Mouse (Mus musculus) bone marrow, adult 2 months (tissue): Measurements from ENCODE around the gene Plcb4. TPM values are rescaled to one million over a fixed set of nuclear protein-coding genes. Genes with fewer than 3 reads are reported as not detected.

Experiments used
- H3K27ac ChIP-seq: fragments of 200-500 bp; 2 replicates; pipeline ENCODE4 v1.5.1; 2012; ENCODE audit warnings: low read depth, mild to moderate bottlenecking, control low read depth, inconsistent platforms, low read length; ENCODE audit not compliant: control insufficient read depth, poor library complexity, insufficient read depth
- H3K4me1 ChIP-seq: fragments of 200-500 bp; 2 replicates; pipeline ENCODE4 v1.6.1; 2011; ENCODE audit warnings: low read length; ENCODE audit not compliant: control insufficient read depth, insufficient read depth
- H3K4me3 ChIP-seq: fragments of 200-500 bp; replicated peaks from 2 replicates; pipeline ENCODE3; 2011; ENCODE audit warnings: mild to moderate bottlenecking, low read depth, low read length, control low read depth; ENCODE audit not compliant: control insufficient read depth
- CTCF ChIP-seq: fragments of 200-500 bp; IDR thresholded peaks from 2 replicates; pipeline ENCODE4 v1.5.1; 2011; ENCODE audit warnings: low read length, control low read depth; ENCODE audit not compliant: control insufficient read depth, insufficient read depth
- POLR2A ChIP-seq: fragments of 200-500 bp; IDR thresholded peaks from 2 replicates; pipeline ENCODE4 v1.6.1; 2011; ENCODE audit warnings: low read depth, mild to moderate bottlenecking, control low read depth, low read length, borderline replicate concordance; ENCODE audit not compliant: control insufficient read depth
- WGBS: fragments of 180-500 bp; shearing (Covaris S2); methylation state at CpG from one replicate; pipeline ENCODE4 v1.1.7; 2018; 5-methylcytosine and 5-hydroxymethylcytosine counted together
- polyA plus RNA-seq: library from polyadenylated mRNA; stranded (reverse); fragments of >200 nt; gene quantifications from 2 replicates; pipeline ENCODE4 v1.2.4, GENCODE M21; 2011; ENCODE audit warnings: low replicate concordance; ENCODE audit not compliant: missing spikeins, insufficient read depth, insufficient read length

The Plcb4 gene
- polyA plus RNA-seq, 1 experiment = 12.1 TPM

DNA sequence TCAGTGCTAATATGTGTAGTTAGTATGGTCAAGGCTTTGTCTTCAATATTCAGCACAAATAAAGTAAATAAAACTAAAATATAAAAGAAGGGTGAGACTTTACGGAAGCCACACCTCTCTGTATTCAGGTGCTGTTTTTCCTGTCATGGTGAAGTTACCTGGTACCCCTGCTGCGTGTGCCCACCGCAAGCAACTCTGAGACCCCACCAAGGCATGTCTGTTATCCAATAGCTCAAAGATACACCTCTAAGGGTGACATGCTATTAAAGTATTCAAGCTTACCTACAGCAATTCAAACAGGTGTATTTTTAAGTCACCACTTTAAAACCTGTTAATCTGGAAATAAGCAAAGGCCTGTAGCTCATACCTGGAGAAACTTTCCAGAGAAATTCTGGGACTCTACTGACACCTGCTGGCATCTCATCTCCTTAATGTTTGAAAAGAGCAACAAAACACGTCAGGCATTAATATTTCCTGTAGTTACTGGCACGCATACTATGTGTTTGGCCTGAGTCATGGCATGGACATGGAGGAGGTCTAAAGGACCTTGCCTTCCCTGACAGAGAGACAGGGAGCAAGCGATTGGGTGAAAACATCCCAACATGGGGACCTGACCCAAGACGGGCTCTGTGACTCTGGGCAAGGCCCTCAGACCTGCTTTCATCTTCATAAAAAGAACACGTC is 268.0 kb downstream of the Plcb4 start:
- no peak for TF ChIP-seq POLR2A
- Histone ChIP-seq H3K4me1 (no peaks in the 10 kb centered on the region; the same call in 1 of the 2 replicates), H3K4me3 (no peak overlapping the region), H3K27ac (no peak overlapping the region)
- 69% methylated on average over 8 of the region's 8 CpGs for WGBS

- no peak overlapping the region for H3K4me3 ChIP-seq
- no peak overlapping the region for H3K27ac ChIP-seq
- WGBS = 81% methylated on average over 9 of the region's 9 CpGs
- no peak for TF ChIP-seq POLR2A
- no peak for TF ChIP-seq CTCF
- no peaks in the 10 kb centered on the region; the same call in 1 of the 2 replicates for H3K4me1 ChIP-seq
Measured at GRCm38 (mm10) chr2:135929021-135929720, 270.4 kb downstream of the Plcb4 start.

GRCm38 (mm10) chr2:135930696-135931095 is 271.9 kb downstream of the Plcb4 start:
- no peak for TF ChIP-seq POLR2A
- no peak for TF ChIP-seq CTCF
- 55% methylated on average over 4 of the region's 4 CpGs for WGBS
- H3K4me1 ChIP-seq = no peaks in the 10 kb centered on the region; the same call in 1 of the 2 replicates
- H3K27ac ChIP-seq = no peak overlapping the region
- H3K4me3 ChIP-seq = no peak overlapping the region

DNA sequence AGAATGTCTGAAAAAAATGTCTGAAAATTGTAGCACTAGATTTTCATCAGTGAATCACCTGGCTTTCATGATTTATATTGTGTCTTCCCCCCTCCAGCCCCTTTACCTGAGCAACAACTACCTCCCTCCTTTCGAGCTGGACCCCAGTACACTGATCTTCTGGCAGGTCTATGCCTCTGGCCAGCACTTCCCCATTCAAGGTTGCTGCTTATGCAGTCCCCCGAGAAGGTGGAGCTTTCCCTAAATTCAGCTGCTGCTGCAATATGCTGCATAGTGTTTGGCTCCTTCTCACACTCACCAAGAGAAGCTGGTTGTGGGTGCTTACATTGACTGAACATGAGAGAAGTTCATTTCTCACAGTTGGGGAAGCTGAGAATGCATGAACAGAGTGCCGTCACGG is 273.8 kb downstream of the Plcb4 start:
- H3K27ac ChIP-seq = no peak overlapping the region
- 57% methylated on average over 4 of the region's 4 CpGs for WGBS
- TF ChIP-seq POLR2A (no peak), CTCF (no peak)
- H3K4me1 ChIP-seq = peaks cover 3% of the 10 kb centered on the region; the same call in 1 of the 2 replicates
- H3K4me3 ChIP-seq = no peak overlapping the region

DNA sequence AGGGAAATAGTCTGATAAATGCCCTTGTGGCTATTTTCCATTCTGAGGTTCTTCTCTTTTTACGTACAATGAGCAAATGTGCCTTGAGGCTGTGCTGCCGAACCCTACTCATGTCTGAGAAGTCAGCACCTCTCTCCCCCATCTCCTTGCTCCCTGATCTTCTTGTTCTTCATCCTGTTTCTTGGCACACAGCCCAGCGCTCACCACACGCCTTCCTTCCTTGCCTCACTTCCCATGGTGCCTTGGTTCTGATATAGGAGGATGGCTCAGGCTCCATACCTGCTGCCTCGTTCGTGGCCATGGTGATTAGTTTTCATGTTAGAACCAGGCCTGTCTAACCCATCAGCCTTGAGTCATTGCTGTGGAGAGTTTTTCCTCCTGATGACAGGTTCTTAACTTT is 277.6 kb downstream of the Plcb4 start:
- H3K4me1 ChIP-seq = peaks cover 3% of the 10 kb centered on the region; the same call in 1 of the 2 replicates
- WGBS = 53% methylated on average over 6 of the region's 6 CpGs
- no peak overlapping the region for H3K4me3 ChIP-seq
- TF ChIP-seq POLR2A = no peak
- no peak for TF ChIP-seq CTCF
- H3K27ac ChIP-seq = no peak overlapping the region

- H3K4me1 ChIP-seq = peaks cover 3% of the 10 kb centered on the region; the same call in 1 of the 2 replicates
- 72% methylated on average over 6 of the region's 6 CpGs for WGBS
- no peak overlapping the region for H3K4me3 ChIP-seq
- no peak for TF ChIP-seq POLR2A
- TF ChIP-seq CTCF = no peak
- no peak overlapping the region for H3K27ac ChIP-seq
Measured at GRCm38 (mm10) chr2:135937646-135938045, 278.8 kb downstream of the Plcb4 start.

GRCm38 (mm10) chr2:135939933-135940332 is 281.1 kb downstream of the Plcb4 start:
- peaks cover 3% of the 10 kb centered on the region; the same call in 1 of the 2 replicates for H3K4me1 ChIP-seq
- TF ChIP-seq POLR2A (no peak), CTCF (no peak)
- whole genome bisulfite sequencing = 85% methylated on average over 9 of the region's 9 CpGs

GRCm38 (mm10) chr2:135947839-135948238 is 289.0 kb downstream of the Plcb4 start:
- Histone ChIP-seq H3K4me1 (no peaks in the 10 kb centered on the region), H3K27ac (no peak overlapping the region), H3K4me3 (no peak overlapping the region)
- 77% methylated on average over 1 of the region's 1 CpGs for WGBS
- TF ChIP-seq POLR2A (no peak), CTCF (0 out of 2 replicates have a peak, but pooled peaks have one; percentile 20)

More at GRCm38 (mm10) chr2:135939933-135940332, 281.1 kb downstream of the Plcb4 start:
- Histone ChIP-seq H3K4me3 (no peak overlapping the region), H3K27ac (no peak overlapping the region)
